Mouse (Mus musculus) skeletal muscle tissue, adult 2 months (tissue): Measurements from ENCODE around the gene Rreb1.

Experiments
- DNase-seq: peaks from one replicate; pipeline ENCODE4 v3.0.0-alpha.2; 2012; ENCODE audit warnings: low read depth, low spot score

Gene Rreb1

GRCm38 (mm10) chr13:37853441-37853840 lies 75.2 kb downstream of the Rreb1 start:
- no peak for DNase-seq

GRCm38 (mm10) chr13:37854031-37854431 lies 75.8 kb downstream of the Rreb1 start:
- DNase-seq: peak; percentile 82

DNA sequence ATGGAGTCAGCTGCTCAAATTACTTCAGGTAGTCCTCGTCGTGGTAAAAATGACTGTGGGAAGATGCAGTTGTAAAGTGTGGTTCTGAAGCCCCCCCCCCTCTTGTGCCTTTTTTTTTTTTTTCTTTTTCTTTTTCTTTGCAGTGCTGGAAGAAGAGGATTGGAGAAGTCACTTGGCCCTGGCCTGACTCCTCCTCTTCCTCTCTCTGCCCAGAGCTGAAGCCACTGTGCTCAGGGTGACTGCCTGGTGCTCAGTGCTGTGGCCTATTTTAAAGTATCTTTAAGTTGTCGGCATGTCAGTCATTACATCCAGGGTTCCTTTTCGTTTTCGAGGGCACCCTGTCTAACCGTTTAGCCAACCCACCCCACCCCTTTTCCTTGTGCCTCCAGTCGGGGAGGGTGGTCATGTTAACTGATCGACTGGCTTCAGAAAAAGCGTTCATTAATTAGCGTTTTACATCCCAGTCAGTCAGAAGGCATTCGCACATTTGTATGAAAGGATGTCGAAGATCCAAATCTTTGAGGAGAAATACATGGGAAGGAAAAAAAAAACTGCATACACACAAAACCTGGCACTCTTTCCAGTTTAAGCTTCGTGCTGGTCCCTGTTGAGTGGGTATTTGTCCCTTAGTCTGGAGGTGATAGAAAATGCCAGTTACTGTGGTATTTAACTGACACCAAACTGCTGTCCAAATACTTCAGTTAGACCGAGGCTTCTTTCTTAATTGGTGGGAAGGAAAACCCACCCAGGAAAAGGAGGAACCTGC lies 76.4 kb downstream of the Rreb1 start:
- no peak for DNase-seq

- no peak for DNase-seq
Measured at GRCm38 (mm10) chr13:37855221-37855757, 77.1 kb downstream of the Rreb1 start.

DNA sequence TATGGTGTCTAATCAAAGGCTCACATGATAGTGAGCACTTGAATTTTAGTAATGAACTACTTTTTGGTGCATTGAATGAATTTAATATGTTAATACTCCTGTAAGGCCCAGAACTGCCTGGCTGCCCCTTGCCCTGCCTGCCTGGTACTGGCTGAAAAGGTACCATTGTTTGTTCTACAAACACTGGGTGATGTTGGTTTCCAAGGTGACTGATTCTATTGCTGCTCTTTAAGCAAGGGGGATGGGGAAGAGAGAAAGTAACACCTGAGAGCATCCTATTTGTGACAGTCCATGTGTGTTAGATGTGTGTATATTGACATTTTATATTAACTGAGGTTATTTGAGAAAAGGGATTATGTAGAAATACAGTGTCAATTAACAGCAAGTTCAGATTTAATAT lies 77.6 kb downstream of the Rreb1 start:
- no peak for DNase-seq

- no peak for DNase-seq
Measured at GRCm38 (mm10) chr13:37856537-37856936, 78.3 kb downstream of the Rreb1 start.

DNA sequence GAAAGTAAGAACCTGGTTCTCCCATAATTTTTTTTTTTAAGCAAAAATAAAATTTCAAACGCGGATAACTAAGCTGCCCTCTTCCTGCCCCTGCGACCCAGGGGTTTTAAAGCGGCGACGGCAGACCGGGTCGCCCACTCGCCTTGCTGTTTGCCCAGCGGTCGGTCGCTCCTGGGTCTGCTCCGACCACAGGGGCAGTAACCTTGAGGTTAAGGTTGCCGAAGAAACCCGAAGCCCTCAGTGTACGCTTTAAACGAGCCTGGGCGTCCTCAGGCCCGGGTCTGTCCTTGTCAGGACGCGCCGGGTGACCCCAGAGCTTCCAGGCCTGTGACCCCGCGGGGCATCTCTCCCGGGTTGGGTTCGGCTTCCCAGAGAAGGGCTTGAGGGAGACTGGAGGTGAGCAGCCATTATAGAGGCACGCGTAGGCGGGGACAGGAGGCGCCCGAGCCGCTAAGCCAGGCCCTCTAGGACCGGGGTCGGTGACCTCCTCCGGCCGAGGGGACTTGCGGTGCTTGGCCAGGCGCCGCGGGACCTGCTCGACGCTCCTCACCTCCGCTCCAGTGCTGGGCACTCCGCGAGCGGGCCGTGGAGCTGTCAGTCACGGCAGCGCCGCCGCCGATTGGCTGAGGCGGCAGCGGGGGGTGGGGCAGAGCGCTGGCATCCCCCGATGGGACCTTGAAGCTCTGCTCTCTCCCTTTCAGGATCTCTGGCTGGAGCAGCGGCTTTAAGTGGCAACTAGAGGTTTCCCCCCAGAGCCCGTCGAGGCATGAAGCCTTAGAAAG lies 79.3 kb downstream of the Rreb1 start:
- DNase-seq: peak; percentile 95

- no peak for DNase-seq
Measured at GRCm38 (mm10) chr13:37858066-37858501, 79.9 kb downstream of the Rreb1 start.

- DNase-seq: no peak
Measured at GRCm38 (mm10) chr13:37858508-37858907, 80.3 kb downstream of the Rreb1 start.

- DNase-seq: no peak
Measured at GRCm38 (mm10) chr13:37859782-37860181, 81.6 kb downstream of the Rreb1 start.

- DNase-seq: no peak
Measured at GRCm38 (mm10) chr13:37860204-37860603, 82.0 kb downstream of the Rreb1 start.

- DNase-seq: no peak
Measured at GRCm38 (mm10) chr13:37860789-37861188, 82.6 kb downstream of the Rreb1 start.

GRCm38 (mm10) chr13:37862492-37862891 lies 84.3 kb downstream of the Rreb1 start:
- DNase-seq: no peak

GRCm38 (mm10) chr13:37863643-37864042 lies 85.4 kb downstream of the Rreb1 start:
- DNase-seq: no peak

GRCm38 (mm10) chr13:37864697-37865096 lies 86.5 kb downstream of the Rreb1 start:
- no peak for DNase-seq

DNA sequence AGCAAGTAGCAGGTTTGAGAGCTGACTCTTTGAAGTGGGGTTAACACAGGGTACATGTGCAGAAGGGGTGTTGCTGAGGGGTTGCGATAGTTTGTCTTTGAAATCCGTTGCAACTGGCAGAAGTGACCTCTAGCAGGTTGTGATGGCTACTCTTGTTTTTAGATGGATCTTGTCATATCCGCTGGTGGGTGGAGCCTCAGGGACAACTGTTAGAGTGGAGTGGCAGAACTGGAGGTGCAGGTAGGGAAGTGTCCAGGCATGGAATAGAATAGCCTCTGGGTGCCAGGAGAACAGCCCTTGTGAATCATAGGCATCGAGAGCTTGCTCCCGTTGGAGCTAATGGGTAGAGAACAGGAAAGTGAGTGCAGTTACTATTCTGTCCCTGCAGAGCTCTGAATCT lies 88.1 kb downstream of the Rreb1 start:
- no peak for DNase-seq

- DNase-seq: no peak
Measured at GRCm38 (mm10) chr13:37866846-37867245, 88.6 kb downstream of the Rreb1 start.

- DNase-seq: no peak
Measured at GRCm38 (mm10) chr13:37870118-37870908, 92.1 kb downstream of the Rreb1 start.

DNA sequence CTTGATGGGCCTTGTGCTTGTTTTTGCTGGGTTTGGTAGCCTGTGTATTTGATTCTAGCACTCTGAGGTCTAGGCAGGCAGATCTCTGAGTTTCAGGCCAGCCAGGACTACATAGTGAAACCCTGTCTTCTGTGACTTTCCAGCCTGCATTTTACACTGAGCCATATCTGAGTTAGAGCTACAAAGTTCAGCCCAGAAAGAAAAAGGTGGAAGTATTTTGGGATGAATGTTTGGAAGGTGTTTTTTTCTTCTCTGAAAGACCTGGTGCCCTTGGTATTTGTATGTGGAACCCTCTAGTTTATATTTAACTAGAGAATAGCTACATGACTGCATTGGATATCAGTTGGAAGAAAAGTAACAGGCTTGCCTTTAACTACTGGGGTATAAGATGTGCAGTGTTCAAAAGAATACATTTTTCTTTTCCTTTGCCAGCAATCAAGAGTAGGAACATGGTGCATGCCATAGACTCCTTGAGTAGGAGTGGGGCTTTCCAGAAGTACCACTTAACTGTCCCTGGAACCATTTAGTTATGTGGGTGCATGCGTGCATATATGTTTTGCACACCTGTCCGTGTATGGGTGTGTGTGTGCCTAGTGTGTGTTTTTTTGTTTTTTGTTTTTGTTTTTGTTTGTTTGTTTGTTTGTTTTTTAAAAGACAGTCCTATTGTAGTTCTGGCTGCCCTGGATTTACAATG lies 94.1 kb downstream of the Rreb1 start:
- DNase-seq: no peak

- DNase-seq: no peak
Measured at GRCm38 (mm10) chr13:37873125-37873891, 95.1 kb downstream of the Rreb1 start.
